Mouse (Mus musculus): ENCODE measurements around the gene Slc25a23.

DNA sequence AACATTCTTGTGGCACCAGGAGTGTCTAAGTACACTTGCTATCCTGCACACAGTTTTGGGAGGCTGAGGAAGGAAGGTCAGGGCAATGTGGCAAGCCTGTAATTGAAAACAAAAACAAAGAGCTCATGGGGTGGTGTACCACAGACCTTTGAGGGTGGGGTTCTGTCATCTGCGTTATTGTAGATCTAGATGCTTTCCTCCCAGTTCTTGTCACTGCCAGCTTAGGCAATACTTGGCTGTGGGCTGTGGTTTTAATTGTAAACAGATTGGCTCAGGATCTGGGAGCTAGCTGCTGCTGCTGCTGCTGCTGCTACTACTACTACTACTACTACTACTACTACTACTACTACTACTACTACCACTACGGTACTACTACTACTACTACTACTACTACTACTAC lies 42.6 kb upstream of the Slc25a23 start:
- TF ChIP-seq POLR2A (IDR thresholded peaks at IDR 0.05; ENCODE audit: low read depth, low read length) (no peak), CTCF (IDR thresholded peaks at IDR 0.05; ENCODE audit: borderline replicate concordance, insufficient read depth, low read length) (no peak)
